Mouse (Mus musculus): Measurements from ENCODE around the gene Ppcdc. TPM values are rescaled to one million over a fixed set of nuclear protein-coding genes. Genes with fewer than 3 reads are reported as not detected.

Gene Ppcdc
- polyA plus RNA-seq, 1 experiment from 2014 or later, result 26.5 TPM

DNA sequence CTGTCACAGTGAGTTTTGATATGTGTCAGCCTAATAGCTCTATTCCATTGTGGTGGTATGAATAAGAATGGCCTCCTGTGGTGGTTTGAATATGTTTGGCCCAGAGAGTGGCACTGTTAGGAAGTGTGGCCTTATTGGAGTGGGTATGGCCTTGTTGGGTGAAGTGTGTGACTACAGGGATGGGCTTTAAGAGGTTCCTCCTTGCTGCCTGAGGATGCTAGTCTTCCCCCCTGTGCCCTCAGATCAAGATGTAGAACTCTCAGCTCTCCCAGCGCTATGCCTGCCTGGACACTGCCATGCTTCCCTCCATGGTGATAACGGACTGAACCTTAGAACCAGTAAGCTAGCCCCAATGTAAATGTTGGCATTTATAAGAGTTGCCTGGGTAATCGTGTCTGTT lies 78.9 kb downstream of the Ppcdc start:
- Histone ChIP-seq H3K27me3 (ENCODE audit: control insufficient read depth, insufficient read depth, low read length) (no peaks in the 10 kb centered on the region), H3K4me3 (ENCODE audit: low read depth, low read length) (no peak overlapping the region), H3K9me3 (ENCODE audit: control insufficient read depth, low read length) (no peaks in the 10 kb centered on the region), H3K9ac (ENCODE audit: low read length) (no peak overlapping the region), H3K4me2 (ENCODE audit: low read depth, severe bottlenecking) (no peak overlapping the region), H3K4me1 (ENCODE audit: control insufficient read depth, insufficient read depth, low read length) (no peaks in the 10 kb centered on the region), H3K27ac (replicated peaks; ENCODE audit: low read depth, low read length) (no peak overlapping the region), H3K36me3 (ENCODE audit: control insufficient read depth, insufficient read depth, low read length) (no peaks in the 10 kb centered on the region)
- no peak for DNase-seq (ENCODE audit: low spot score)
- ATAC-seq (ENCODE audit: insufficient number of reproducible peaks, low FRiP score, low TSS enrichment, low read depth), result no peak
- 88% methylated on average over 3 of the region's 3 CpGs for WGBS

DNA sequence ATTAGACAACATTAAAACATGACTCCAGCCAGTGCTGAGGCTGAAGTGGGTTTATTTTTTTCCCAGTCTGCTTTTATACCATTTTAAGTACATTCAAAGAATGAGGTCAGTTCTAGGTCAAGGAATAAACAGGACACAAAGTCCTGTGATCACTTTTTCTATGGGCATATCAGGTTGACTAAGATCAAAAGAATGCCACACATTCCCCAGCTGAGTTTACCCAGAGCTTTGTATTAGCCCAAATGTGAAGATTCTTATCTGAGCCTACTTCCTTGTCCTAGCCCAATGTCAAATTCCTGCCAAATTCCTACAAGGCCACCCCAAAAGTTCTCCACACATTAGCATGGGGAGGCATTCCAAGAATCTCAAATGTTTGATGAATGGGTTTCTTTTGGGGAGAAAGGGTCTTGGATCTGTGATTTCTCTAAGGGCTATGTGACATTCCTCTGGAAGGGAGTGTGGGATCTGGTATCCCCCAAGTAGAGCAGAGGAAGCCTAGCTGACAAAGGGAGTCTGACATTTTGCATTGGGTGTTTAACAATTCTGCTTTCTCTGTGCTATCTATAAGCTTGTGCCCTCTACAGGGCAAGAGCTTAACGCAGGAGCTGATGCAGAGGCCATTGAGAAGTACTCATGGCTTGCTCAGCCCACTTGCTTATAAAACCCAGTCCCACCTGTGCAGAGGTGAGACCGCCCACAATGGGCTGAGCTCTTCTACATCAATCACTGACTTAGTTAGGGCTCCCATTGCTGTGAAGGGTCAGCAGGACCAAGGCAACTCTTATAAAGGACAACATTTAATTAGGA lies 85.3 kb downstream of the Ppcdc start:
- Histone ChIP-seq H3K27me3 (ENCODE audit: control insufficient read depth, insufficient read depth, low read length) (no peaks in the 10 kb centered on the region), H3K27ac (replicated peaks; ENCODE audit: low read depth, low read length) (no peak overlapping the region), H3K4me3 (ENCODE audit: low read depth, low read length) (no peak overlapping the region), H3K36me3 (ENCODE audit: control insufficient read depth, insufficient read depth, low read length) (no peaks in the 10 kb centered on the region), H3K9ac (ENCODE audit: low read length) (no peak overlapping the region), H3K4me2 (ENCODE audit: low read depth, severe bottlenecking) (no peak overlapping the region), H3K4me1 (ENCODE audit: control insufficient read depth, insufficient read depth, low read length) (no peaks in the 10 kb centered on the region), H3K9me3 (ENCODE audit: control insufficient read depth, low read length) (no peaks in the 10 kb centered on the region)
- DNase-seq (ENCODE audit: low spot score) (no peak), ATAC-seq (ENCODE audit: insufficient number of reproducible peaks, low FRiP score, low TSS enrichment, low read depth) (no peak)
- 59% methylated on average over 2 of the region's 2 CpGs for WGBS

DNA sequence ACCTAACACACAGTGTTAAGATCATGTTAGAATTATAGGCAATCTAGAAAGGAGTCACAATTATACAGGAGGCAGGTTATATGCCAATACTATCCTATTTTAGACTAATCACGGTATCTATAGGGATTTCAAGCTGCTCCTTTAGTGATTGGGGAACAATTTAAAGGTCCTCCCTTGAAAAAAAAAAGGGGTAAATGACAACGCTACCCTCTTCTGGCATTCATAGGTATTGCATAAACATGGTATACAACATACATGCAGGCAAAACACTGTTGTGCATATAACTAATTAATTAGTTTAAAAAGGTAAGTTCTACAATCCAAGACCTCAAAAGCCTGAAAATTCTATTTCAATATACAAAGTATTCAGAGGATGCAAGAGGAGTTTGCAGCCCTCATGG lies 88.6 kb downstream of the Ppcdc start:
- DNase-seq (ENCODE audit: low spot score), result no peak
- no peak for ATAC-seq (ENCODE audit: insufficient number of reproducible peaks, low FRiP score, low TSS enrichment, low read depth)
- no peaks in the 10 kb centered on the region for H3K4me1 ChIP-seq (ENCODE audit: control insufficient read depth, insufficient read depth, low read length)
- no peak overlapping the region for H3K9ac ChIP-seq (ENCODE audit: low read length)
- no peaks in the 10 kb centered on the region for H3K9me3 ChIP-seq (ENCODE audit: control insufficient read depth, low read length)
- H3K27ac ChIP-seq (replicated peaks; ENCODE audit: low read depth, low read length), result no peak overlapping the region
- no peaks in the 10 kb centered on the region for H3K36me3 ChIP-seq (ENCODE audit: control insufficient read depth, insufficient read depth, low read length)
- WGBS, result 49% methylated on average over 2 of the region's 2 CpGs
- no peaks in the 10 kb centered on the region for H3K27me3 ChIP-seq (ENCODE audit: control insufficient read depth, insufficient read depth, low read length)
- H3K4me3 ChIP-seq (ENCODE audit: low read depth, low read length), result no peak overlapping the region
- H3K4me2 ChIP-seq (ENCODE audit: low read depth, severe bottlenecking), result no peak overlapping the region

- DNase-seq (ENCODE audit: low spot score), result no peak
- ATAC-seq (ENCODE audit: insufficient number of reproducible peaks, low FRiP score, low TSS enrichment, low read depth), result no peak
These were observed 94.0 kb downstream of the Ppcdc start for GRCm38 (mm10) chr9:57345902-57346301.

GRCm38 (mm10) chr9:57343752-57344151 lies 96.2 kb downstream of the Ppcdc start:
- DNase-seq (ENCODE audit: low spot score), result no peak
- no peak overlapping the region for H3K27ac ChIP-seq (replicated peaks; ENCODE audit: low read depth, low read length)
- H3K4me2 ChIP-seq (ENCODE audit: low read depth, severe bottlenecking), result no peak overlapping the region
- no peak overlapping the region for H3K4me3 ChIP-seq (ENCODE audit: low read depth, low read length)
- H3K9me3 ChIP-seq (ENCODE audit: control insufficient read depth, low read length), result no peaks in the 10 kb centered on the region
- no peaks in the 10 kb centered on the region for H3K27me3 ChIP-seq (ENCODE audit: control insufficient read depth, insufficient read depth, low read length)
- WGBS, result 81% methylated on average over 3 of the region's 3 CpGs
- no peaks in the 10 kb centered on the region for H3K4me1 ChIP-seq (ENCODE audit: control insufficient read depth, insufficient read depth, low read length)
- no peaks in the 10 kb centered on the region for H3K36me3 ChIP-seq (ENCODE audit: control insufficient read depth, insufficient read depth, low read length)
- H3K9ac ChIP-seq (ENCODE audit: low read length), result no peak overlapping the region
- ATAC-seq (ENCODE audit: insufficient number of reproducible peaks, low FRiP score, low TSS enrichment, low read depth), result no peak

More at GRCm38 (mm10) chr9:57345902-57346301, 94.0 kb downstream of the Ppcdc start:
- no peak overlapping the region for H3K4me3 ChIP-seq (ENCODE audit: low read depth, low read length)
- no peaks in the 10 kb centered on the region for H3K4me1 ChIP-seq (ENCODE audit: control insufficient read depth, insufficient read depth, low read length)
- no peak overlapping the region for H3K4me2 ChIP-seq (ENCODE audit: low read depth, severe bottlenecking)
- WGBS, result 79% methylated on average over 1 of the region's 1 CpGs
- no peak overlapping the region for H3K27ac ChIP-seq (replicated peaks; ENCODE audit: low read depth, low read length)
- H3K27me3 ChIP-seq (ENCODE audit: control insufficient read depth, insufficient read depth, low read length), result no peaks in the 10 kb centered on the region
- no peaks in the 10 kb centered on the region for H3K9me3 ChIP-seq (ENCODE audit: control insufficient read depth, low read length)
- H3K9ac ChIP-seq (ENCODE audit: low read length), result no peak overlapping the region
- H3K36me3 ChIP-seq (ENCODE audit: control insufficient read depth, insufficient read depth, low read length), result no peaks in the 10 kb centered on the region

DNA sequence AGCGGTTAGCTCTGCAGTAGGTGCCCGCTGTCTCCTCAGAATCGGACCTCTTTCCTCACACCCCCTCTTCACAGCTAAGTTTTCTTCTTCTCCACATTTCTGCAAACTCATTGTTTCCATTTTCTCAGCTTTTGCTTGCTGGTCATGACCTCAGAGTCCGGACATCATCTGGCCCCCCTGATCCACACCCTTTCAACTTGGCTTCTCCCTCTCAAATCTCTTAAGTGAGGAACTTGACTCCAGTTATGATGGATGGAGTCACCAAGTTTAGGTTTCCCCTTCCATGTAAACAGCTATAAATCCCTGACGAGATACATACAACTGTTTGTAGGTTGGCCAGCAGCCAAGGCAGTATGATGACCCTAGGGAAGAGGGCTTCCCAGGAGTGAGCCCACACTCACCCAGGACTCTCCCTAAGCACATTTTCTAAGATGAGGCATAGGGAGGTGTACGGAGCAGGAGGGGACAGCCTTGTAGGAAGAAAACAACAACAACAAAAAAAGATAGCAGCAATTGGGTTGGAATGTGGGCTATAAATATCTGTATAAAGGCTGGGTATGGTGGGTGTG lies 96.9 kb downstream of the Ppcdc start:
- no peak overlapping the region for H3K4me2 ChIP-seq (ENCODE audit: low read depth, severe bottlenecking)
- no peak for ATAC-seq (ENCODE audit: insufficient number of reproducible peaks, low FRiP score, low TSS enrichment, low read depth)

DNA sequence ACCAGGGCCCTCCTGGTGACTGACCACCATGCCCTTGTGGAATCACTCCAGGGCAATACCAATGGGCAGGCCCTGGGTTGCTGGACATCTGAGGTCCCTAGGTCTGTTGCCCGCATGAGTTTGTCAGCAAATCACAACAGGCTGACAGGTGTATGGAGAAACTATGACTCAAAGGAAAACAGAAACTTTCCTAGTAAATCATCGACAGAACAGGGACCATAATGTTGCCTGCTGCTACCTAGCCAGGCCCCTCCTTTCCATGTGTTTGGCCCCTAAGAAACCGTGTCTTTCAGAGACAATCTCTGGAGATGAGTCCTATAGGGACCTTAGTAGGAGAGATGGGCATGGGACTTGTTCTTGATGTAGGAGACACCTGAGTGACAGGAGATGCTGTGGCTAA lies 97.7 kb downstream of the Ppcdc start:
- Histone ChIP-seq H3K27me3 (ENCODE audit: control insufficient read depth, insufficient read depth, low read length) (no peaks in the 10 kb centered on the region), H3K36me3 (ENCODE audit: control insufficient read depth, insufficient read depth, low read length) (no peaks in the 10 kb centered on the region), H3K4me3 (ENCODE audit: low read depth, low read length) (no peak overlapping the region), H3K9me3 (ENCODE audit: control insufficient read depth, low read length) (no peaks in the 10 kb centered on the region), H3K4me2 (ENCODE audit: low read depth, severe bottlenecking) (no peak overlapping the region), H3K9ac (ENCODE audit: low read length) (no peak overlapping the region), H3K4me1 (ENCODE audit: control insufficient read depth, insufficient read depth, low read length) (no peaks in the 10 kb centered on the region), H3K27ac (replicated peaks; ENCODE audit: low read depth, low read length) (no peak overlapping the region)
- ATAC-seq (ENCODE audit: insufficient number of reproducible peaks, low FRiP score, low TSS enrichment, low read depth) (no peak), DNase-seq (ENCODE audit: low spot score) (no peak)
- WGBS, result 88% methylated on average over 3 of the region's 3 CpGs

More for the DNA sequence above, 96.9 kb downstream of the Ppcdc start:
- 87% methylated on average over 6 of the region's 6 CpGs for WGBS
- no peak for DNase-seq (ENCODE audit: low spot score)
- Histone ChIP-seq H3K9me3 (ENCODE audit: control insufficient read depth, low read length) (no peaks in the 10 kb centered on the region), H3K9ac (ENCODE audit: low read length) (no peak overlapping the region), H3K4me3 (ENCODE audit: low read depth, low read length) (no peak overlapping the region), H3K27me3 (ENCODE audit: control insufficient read depth, insufficient read depth, low read length) (no peaks in the 10 kb centered on the region), H3K27ac (replicated peaks; ENCODE audit: low read depth, low read length) (no peak overlapping the region), H3K36me3 (ENCODE audit: control insufficient read depth, insufficient read depth, low read length) (no peaks in the 10 kb centered on the region), H3K4me1 (ENCODE audit: control insufficient read depth, insufficient read depth, low read length) (no peaks in the 10 kb centered on the region)

DNA sequence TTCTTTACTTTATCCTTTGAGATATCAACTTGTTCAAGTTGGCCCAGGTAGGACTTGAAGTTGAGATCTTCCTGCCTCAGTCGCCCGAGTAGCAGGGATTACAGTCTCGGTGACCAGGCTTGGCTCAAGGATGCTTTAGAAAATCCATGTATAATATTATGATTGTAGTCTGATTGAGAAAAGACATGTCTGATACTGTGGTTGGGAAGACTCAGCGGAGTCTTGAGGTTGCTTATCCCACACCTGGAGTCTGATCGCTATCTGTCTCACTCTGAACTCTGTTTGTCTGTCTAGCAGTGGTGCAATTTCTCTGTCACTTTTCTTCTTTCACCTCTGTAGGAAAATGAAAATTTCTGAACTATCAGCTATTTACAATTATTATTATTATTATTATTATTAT lies 99.6 kb downstream of the Ppcdc start:
- H3K36me3 ChIP-seq (ENCODE audit: control insufficient read depth, insufficient read depth, low read length), result no peaks in the 10 kb centered on the region
- no peak overlapping the region for H3K9ac ChIP-seq (ENCODE audit: low read length)
- no peaks in the 10 kb centered on the region for H3K9me3 ChIP-seq (ENCODE audit: control insufficient read depth, low read length)
- ATAC-seq (ENCODE audit: insufficient number of reproducible peaks, low FRiP score, low TSS enrichment, low read depth), result no peak
- no peaks in the 10 kb centered on the region for H3K27me3 ChIP-seq (ENCODE audit: control insufficient read depth, insufficient read depth, low read length)
- no peaks in the 10 kb centered on the region for H3K4me1 ChIP-seq (ENCODE audit: control insufficient read depth, insufficient read depth, low read length)
- no peak overlapping the region for H3K27ac ChIP-seq (replicated peaks; ENCODE audit: low read depth, low read length)
- DNase-seq (ENCODE audit: low spot score), result no peak
- H3K4me3 ChIP-seq (ENCODE audit: low read depth, low read length), result no peak overlapping the region
- WGBS, result 93% methylated on average over 5 of the region's 5 CpGs
- H3K4me2 ChIP-seq (ENCODE audit: low read depth, severe bottlenecking), result no peak overlapping the region
